Mouse (Mus musculus): ENCODE measurements at regions not wholly inside any gene's neighbourhood (a gene's known extent, or its start where the extent isn't known, plus 50 kb on each side); places are given as distances from the start of the nearest gene placed in this dataset.

GRCm38 (mm10) chr7:37241781-37242180 lies 531.7 kb downstream of the Zfp536 start:
- peak; percentile 3 for DNase-seq

GRCm38 (mm10) chr7:37242476-37242875 lies 531.0 kb downstream of the Zfp536 start:
- DNase-seq: no peak

GRCm38 (mm10) chr7:37246156-37246555 lies 527.3 kb downstream of the Zfp536 start:
- no peak for DNase-seq

- no peak for DNase-seq
These were observed 519.0 kb downstream of the Zfp536 start for GRCm38 (mm10) chr7:37254431-37254830.

- no peak for DNase-seq
These were observed 517.6 kb downstream of the Zfp536 start for GRCm38 (mm10) chr7:37255840-37256239.

GRCm38 (mm10) chr7:37259293-37259692 lies 514.1 kb downstream of the Zfp536 start:
- DNase-seq: no peak

- no peak for DNase-seq
These were observed 510.6 kb downstream of the Zfp536 start for GRCm38 (mm10) chr7:37262846-37263245.

GRCm38 (mm10) chr7:37267404-37267803 lies 506.0 kb downstream of the Zfp536 start:
- DNase-seq: no peak

GRCm38 (mm10) chr7:37270841-37271240 lies 502.6 kb downstream of the Zfp536 start:
- no peak for DNase-seq

GRCm38 (mm10) chr7:37290018-37290417 lies 483.4 kb downstream of the Zfp536 start:
- no peak for DNase-seq

GRCm38 (mm10) chr7:37290493-37291045 lies 482.9 kb downstream of the Zfp536 start:
- no peak for DNase-seq

GRCm38 (mm10) chr7:37291726-37292125 lies 481.7 kb downstream of the Zfp536 start:
- no peak for DNase-seq

- no peak for DNase-seq
These were observed 480.9 kb downstream of the Zfp536 start for GRCm38 (mm10) chr7:37292554-37292953.

- no peak for DNase-seq
These were observed 474.6 kb downstream of the Zfp536 start for GRCm38 (mm10) chr7:37298888-37299287.

GRCm38 (mm10) chr7:37305463-37305862 lies 468.0 kb downstream of the Zfp536 start:
- no peak for DNase-seq

- no peak for DNase-seq
These were observed 466.2 kb downstream of the Zfp536 start for GRCm38 (mm10) chr7:37307191-37307590.

- no peak for DNase-seq
These were observed 448.8 kb downstream of the Zfp536 start for GRCm38 (mm10) chr7:37324653-37325052.

- DNase-seq: no peak
These were observed 440.0 kb downstream of the Zfp536 start for GRCm38 (mm10) chr7:37333451-37333850.

- DNase-seq: no peak
These were observed 438.2 kb downstream of the Zfp536 start for GRCm38 (mm10) chr7:37335212-37335611.

- no peak for DNase-seq
These were observed 437.1 kb downstream of the Zfp536 start for GRCm38 (mm10) chr7:37336171-37336850.

GRCm38 (mm10) chr7:37336851-37337531 lies 436.4 kb downstream of the Zfp536 start:
- DNase-seq: no peak

GRCm38 (mm10) chr7:37337616-37338015 lies 435.8 kb downstream of the Zfp536 start:
- DNase-seq: no peak

GRCm38 (mm10) chr7:37338067-37338501 lies 435.4 kb downstream of the Zfp536 start:
- no peak for DNase-seq

GRCm38 (mm10) chr7:37342613-37343012 lies 430.8 kb downstream of the Zfp536 start:
- no peak for DNase-seq

Measured in adrenal gland, adult 8-10 months (tissue).